Mouse (Mus musculus) heart, embryonic 10.5 days (tissue): ENCODE results near the gene Olfr90. TPM values are rescaled to one million over a fixed set of nuclear protein-coding genes. Genes with fewer than 3 reads are reported as not detected.
A peak's percentile ranks its signal among the peaks of the same experiment; 100 is the strongest.

Experiments used
- DNase-seq: peaks from one replicate; pipeline ENCODE4 v3.0.0-alpha.2; 2017; ENCODE audit warnings: low spot score
- H3K27ac ChIP-seq: fragments of 300-500 bp; sonication (generic); 2 replicates; pipeline ENCODE4 v1.5.1; 2016; ENCODE audit warnings: mild to moderate bottlenecking
- H3K27me3 ChIP-seq: fragments of 300-500 bp; sonication (generic); 2 replicates; pipeline ENCODE4 v1.6.1; 2016; ENCODE audit warnings: mild to moderate bottlenecking; ENCODE audit not compliant: poor library complexity, insufficient read depth, severe bottlenecking
- H3K36me3 ChIP-seq: fragments of 300-500 bp; sonication (generic); 2 replicates; pipeline ENCODE4 v1.6.1; 2016; ENCODE audit warnings: mild to moderate bottlenecking, moderate library complexity
- H3K4me1 ChIP-seq: fragments of 300-500 bp; sonication (generic); 2 replicates; pipeline ENCODE4 v1.6.1; 2016; ENCODE audit warnings: mild to moderate bottlenecking
- H3K4me3 ChIP-seq: fragments of 300-500 bp; sonication (generic); 2 replicates; pipeline ENCODE4 v1.5.1; 2016; ENCODE audit warnings: mild to moderate bottlenecking, moderate library complexity
- H3K9me3 ChIP-seq: fragments of 300-500 bp; sonication (generic); 2 replicates; pipeline ENCODE4 v1.6.1; 2016; ENCODE audit warnings: mild to moderate bottlenecking, moderate library complexity
- WGBS: fragments of 180-500 bp; shearing (Covaris S2); methylation state at CpG from one replicate; pipeline ENCODE4 v1.1.7; 2016; 5-methylcytosine and 5-hydroxymethylcytosine counted together
- polyA plus RNA-seq: library from polyadenylated mRNA; unstranded; fragments of >200 nt; fragmentation: Nextera tagmentation; extraction: Ambion mirVana; gene quantifications from 2 replicates; pipeline ENCODE4 v1.2.1, GENCODE M21; 2016

Gene Olfr90
- polyA plus RNA-seq, 1 experiment from 2014 or later: not detected

DNA sequence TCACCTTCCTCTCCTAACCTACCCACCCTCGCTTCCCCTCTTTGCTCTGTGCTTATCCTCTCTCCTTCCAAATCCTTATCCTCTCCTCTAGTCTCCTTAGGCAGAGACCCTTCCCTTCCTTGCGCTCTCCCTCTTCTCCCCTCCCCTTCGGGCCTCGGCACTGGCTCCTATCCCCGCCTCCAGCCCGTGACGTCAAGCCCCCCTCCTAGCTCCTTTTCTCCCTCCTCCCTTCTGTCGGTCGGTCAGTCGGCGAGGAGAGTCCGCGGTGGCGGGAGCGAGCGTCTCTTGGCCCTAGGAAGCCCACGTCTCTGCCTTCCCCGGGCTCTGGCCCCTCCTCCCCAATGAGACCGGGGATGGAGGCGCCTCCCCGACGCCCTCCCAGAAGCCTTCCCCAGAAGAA, 37.9 kb downstream of the Olfr90 start:
- H3K36me3 ChIP-seq: peaks cover 21% of the 10 kb centered on the region
- WGBS: under 1% methylated on average over 21 of the region's 22 CpGs
- DNase-seq: peak; percentile 88
- H3K4me1 ChIP-seq: peaks cover 34% of the 10 kb centered on the region
- H3K4me3 ChIP-seq: peak overlapping the region; percentile 80
- H3K9me3 ChIP-seq: no peaks in the 10 kb centered on the region
- peak overlapping the region; percentile 83 for H3K27ac ChIP-seq
- peaks cover 27% of the 10 kb centered on the region for H3K27me3 ChIP-seq

GRCm38 (mm10) chr17:37049570-37050310, 38.6 kb downstream of the Olfr90 start:
- H3K4me1 ChIP-seq: peaks cover 38% of the 10 kb centered on the region
- 2% methylated on average over 39 of the region's 39 CpGs for WGBS

DNA sequence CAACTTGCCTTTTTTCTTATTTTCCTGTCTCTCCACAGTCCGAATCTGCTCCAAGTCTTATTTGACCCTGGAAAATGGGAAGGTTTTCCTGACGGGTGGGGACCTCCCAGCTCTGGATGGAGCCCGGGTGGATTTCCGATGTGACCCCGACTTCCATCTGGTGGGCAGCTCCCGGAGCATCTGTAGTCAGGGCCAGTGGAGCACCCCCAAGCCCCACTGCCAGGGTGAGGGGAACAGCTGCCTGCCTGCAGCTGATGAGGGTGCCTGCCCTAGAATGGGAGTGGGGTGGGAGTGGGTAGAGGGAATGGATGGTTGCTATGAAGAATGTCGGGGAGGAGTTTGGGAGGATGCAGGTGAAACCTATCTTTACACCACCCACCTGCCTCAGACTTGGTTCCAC, 39.9 kb downstream of the Olfr90 start:
- Histone ChIP-seq H3K27me3 (peaks cover 27% of the 10 kb centered on the region), H3K4me1 (peaks cover 38% of the 10 kb centered on the region), H3K27ac (no peak overlapping the region), H3K4me3 (no peak overlapping the region), H3K9me3 (no peaks in the 10 kb centered on the region), H3K36me3 (0 out of 2 replicates have a peak, but pooled peaks cover 3% of the 10 kb centered on the region)
- WGBS: 68% methylated on average over 7 of the region's 7 CpGs
- DNase-seq: no peak

More at GRCm38 (mm10) chr17:37049570-37050310, 38.6 kb downstream of the Olfr90 start:
- Histone ChIP-seq H3K9me3 (no peaks in the 10 kb centered on the region), H3K36me3 (peaks cover 15% of the 10 kb centered on the region), H3K27ac (peak overlapping the region; percentile 83; the same call in 1 of the 2 replicates), H3K4me3 (peak overlapping the region; percentile 80), H3K27me3 (peaks cover 27% of the 10 kb centered on the region)
- DNase-seq: peak; percentile 83

- peaks cover 38% of the 10 kb centered on the region for H3K4me1 ChIP-seq
- H3K27ac ChIP-seq: no peak overlapping the region
- peaks cover 27% of the 10 kb centered on the region for H3K27me3 ChIP-seq
- no peaks in the 10 kb centered on the region for H3K9me3 ChIP-seq
- no peak for DNase-seq
- WGBS: 27% methylated on average over 3 of the region's 3 CpGs
- H3K36me3 ChIP-seq: no peaks in the 10 kb centered on the region
- no peak overlapping the region for H3K4me3 ChIP-seq
Measured at GRCm38 (mm10) chr17:37047981-37048380, 40.3 kb downstream of the Olfr90 start.

DNA sequence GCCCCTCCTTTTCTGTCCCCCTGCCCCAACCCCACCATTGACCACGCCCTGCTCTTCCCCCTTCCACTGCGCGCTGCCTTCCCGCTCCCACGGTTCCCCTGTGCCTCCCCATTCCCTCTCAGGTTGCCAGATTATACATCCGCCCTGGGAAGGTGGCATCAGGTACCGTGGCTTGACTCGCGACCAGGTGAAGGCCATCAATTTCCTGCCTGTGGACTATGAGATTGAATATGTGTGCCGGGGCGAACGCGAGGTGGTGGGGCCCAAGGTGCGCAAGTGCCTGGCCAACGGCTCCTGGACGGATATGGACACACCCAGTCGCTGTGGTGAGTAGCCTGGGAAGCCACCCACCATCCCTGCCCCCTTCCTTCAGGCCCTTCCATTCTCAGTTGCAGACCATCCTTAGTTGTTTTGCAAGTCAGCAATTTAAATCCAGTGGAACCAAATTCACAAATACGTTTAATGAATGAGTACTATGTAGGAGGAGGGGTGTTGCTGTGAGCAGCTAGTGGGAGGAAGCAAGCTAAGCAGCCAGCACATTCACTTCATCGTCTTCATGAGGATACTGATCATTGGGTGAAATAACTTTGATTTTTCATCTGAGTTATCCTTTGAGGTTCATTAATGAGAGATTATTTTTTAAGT, 40.8 kb downstream of the Olfr90 start:
- Histone ChIP-seq H3K4me1 (peaks cover 38% of the 10 kb centered on the region), H3K36me3 (no peaks in the 10 kb centered on the region), H3K9me3 (no peaks in the 10 kb centered on the region), H3K27ac (no peak overlapping the region), H3K4me3 (peak overlapping the region; percentile 96), H3K27me3 (peaks cover 27% of the 10 kb centered on the region)
- DNase-seq: no peak
- WGBS: 20% methylated on average over 19 of the region's 19 CpGs

GRCm38 (mm10) chr17:37046312-37047112, 41.8 kb downstream of the Olfr90 start:
- DNase-seq: peak; percentile 79
- peak overlapping the region; percentile 96 for H3K4me3 ChIP-seq
- H3K4me1 ChIP-seq: peaks cover 38% of the 10 kb centered on the region
- WGBS: under 1% methylated on average over 33 of the region's 58 CpGs
- H3K27me3 ChIP-seq: peaks cover 27% of the 10 kb centered on the region
- no peaks in the 10 kb centered on the region for H3K9me3 ChIP-seq
- no peaks in the 10 kb centered on the region for H3K36me3 ChIP-seq
- peak overlapping the region; percentile 97 for H3K27ac ChIP-seq

GRCm38 (mm10) chr17:37045611-37046311, 42.5 kb downstream of the Olfr90 start, which contains the start of gene Gabbr1:
Gene Gabbr1 (plus strand): TSS chr17:37045966.
- Histone ChIP-seq H3K4me3 (peak within 1 kb of the TSS; percentile 96), H3K4me1 (peaks cover 30% of the 10 kb centered on the region), H3K36me3 (no peaks in the 10 kb centered on the region), H3K9me3 (no peaks in the 10 kb centered on the region), H3K27me3 (peaks cover 27% of the 10 kb centered on the region), H3K27ac (peak within 1 kb of the TSS; percentile 97)
- under 1% methylated on average over 49 of the region's 55 CpGs for WGBS
- DNase-seq: peak; percentile 88

DNA sequence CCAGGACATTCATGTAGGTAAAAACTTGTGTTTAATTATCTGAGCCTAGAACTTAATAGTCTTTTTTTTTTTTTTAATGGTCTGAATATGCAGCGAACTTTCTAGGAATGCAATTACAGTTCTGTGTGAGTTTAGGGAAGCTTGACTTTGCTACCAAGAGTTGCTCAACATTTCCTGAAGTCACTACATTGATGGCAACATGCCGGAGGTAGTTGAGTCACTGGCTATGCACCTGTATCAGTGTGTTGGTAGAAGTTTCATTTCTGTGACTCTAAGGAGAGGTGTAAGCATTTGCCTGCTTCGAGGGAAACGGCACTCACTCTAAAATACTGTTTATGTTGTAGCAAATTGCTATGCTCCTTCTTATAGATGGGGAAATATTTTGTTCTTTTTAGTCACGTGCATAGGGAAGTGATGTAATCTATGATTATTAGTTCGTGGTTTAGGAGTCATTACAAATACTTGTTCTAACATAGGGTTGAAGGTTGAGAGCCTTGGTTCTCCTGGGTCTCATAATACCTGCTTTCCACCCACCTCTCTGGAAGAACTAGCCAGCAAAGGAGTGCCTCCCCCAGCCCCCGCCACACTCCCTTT, 43.6 kb downstream of the Olfr90 start:
- no peaks in the 10 kb centered on the region for H3K9me3 ChIP-seq
- H3K27me3 ChIP-seq: peaks cover 25% of the 10 kb centered on the region
- WGBS: 82% methylated on average over 7 of the region's 7 CpGs
- peak overlapping the region; percentile 96 for H3K4me3 ChIP-seq
- no peak for DNase-seq
- no peaks in the 10 kb centered on the region for H3K36me3 ChIP-seq
- peak overlapping the region; percentile 97 for H3K27ac ChIP-seq
- peaks cover 23% of the 10 kb centered on the region for H3K4me1 ChIP-seq

- H3K36me3 ChIP-seq: no peaks in the 10 kb centered on the region
- H3K4me1 ChIP-seq: no peaks in the 10 kb centered on the region
- WGBS: 70% methylated on average over 2 of the region's 2 CpGs
- H3K27ac ChIP-seq: no peak overlapping the region
- no peaks in the 10 kb centered on the region for H3K27me3 ChIP-seq
- H3K4me3 ChIP-seq: no peak overlapping the region
- DNase-seq: no peak
- no peaks in the 10 kb centered on the region for H3K9me3 ChIP-seq
Measured at GRCm38 (mm10) chr17:37039127-37039894, 49.0 kb downstream of the Olfr90 start.
